Mouse (Mus musculus) stomach, postnatal 0 days (tissue): ENCODE data around the gene Acot7. TPM values are rescaled to one million over a fixed set of nuclear protein-coding genes. Genes with fewer than 3 reads are reported as not detected.
A peak's percentile ranks its signal among the peaks of the same experiment; 100 is the strongest.

Source experiments
- ATAC-seq: fragments of 200-750 bp; cut with Nextera tagmentation; 2 replicates; pipeline ENCODE4 v1.8.0; 2017; ENCODE audit not compliant: low FRiP score, low TSS enrichment
- DNase-seq: peaks from one replicate; pipeline ENCODE4 v3.0.0-alpha.2; 2016; ENCODE audit warnings: low spot score
- H3K27ac ChIP-seq: fragments of 300-500 bp; sonication (generic); replicated peaks from 2 replicates; pipeline ENCODE4 v1.5.1; 2014; ENCODE audit warnings: mild to moderate bottlenecking, control low read depth
- H3K27me3 ChIP-seq: fragments of 300-500 bp; sonication (generic); 2 replicates; pipeline ENCODE4 v1.6.1; 2014; ENCODE audit warnings: low read length; ENCODE audit not compliant: control insufficient read depth, insufficient read depth
- H3K36me3 ChIP-seq: fragments of 300-500 bp; sonication (generic); 2 replicates; pipeline ENCODE4 v1.6.1; 2014; ENCODE audit warnings: low read length, mixed read lengths; ENCODE audit not compliant: control insufficient read depth, insufficient read depth
- H3K4me1 ChIP-seq: fragments of 300-500 bp; sonication (generic); replicated peaks from 2 replicates; pipeline ENCODE4 v1.6.1; 2014; ENCODE audit warnings: antibody characterized with exemption; ENCODE audit not compliant: control insufficient read depth, insufficient read depth
- H3K4me2 ChIP-seq: fragments of 300-500 bp; sonication (generic); replicated peaks from 2 replicates; pipeline ENCODE4 v1.6.1; 2014; ENCODE audit warnings: low read depth, mild to moderate bottlenecking, control low read depth, moderate library complexity
- H3K4me3 ChIP-seq: fragments of 300-500 bp; sonication (generic); 2 replicates; pipeline ENCODE4 v1.5.1; 2014; ENCODE audit warnings: low read depth, low read length, control low read depth
- H3K9ac ChIP-seq: fragments of 300-500 bp; sonication (generic); 2 replicates; pipeline ENCODE4 v1.6.1; 2014; ENCODE audit warnings: mild to moderate bottlenecking, low read length, control low read depth, mixed read lengths
- H3K9me3 ChIP-seq: fragments of 300-500 bp; sonication (generic); 2 replicates; pipeline ENCODE4 v1.6.1; 2016; ENCODE audit warnings: low read length; ENCODE audit not compliant: control insufficient read depth
- CTCF ChIP-seq: IDR thresholded peaks from 2 replicates; pipeline ENCODE4 v1.5.1; 2016; ENCODE audit warnings: antibody characterized with exemption, low read depth, mild to moderate bottlenecking, moderate library complexity
- EP300 ChIP-seq: optimal IDR thresholded peaks from 2 replicates; pipeline ENCODE3; 2016; ENCODE audit warnings: antibody characterized with exemption
- WGBS: fragments of 180-500 bp; shearing (Covaris S2); extraction: QIAGEN DNeasy Blood & Tissue Kit; methylation state at CpG from one replicate; pipeline ENCODE4 v1.1.7; 2014; 5-methylcytosine and 5-hydroxymethylcytosine counted together
- polyA plus RNA-seq: library from polyadenylated mRNA; unstranded; fragments of >200 nt; fragmentation: Nextera tagmentation; extraction: Ambion mirVana; gene quantifications from 2 replicates; pipeline ENCODE4 v1.2.1, GENCODE M21; 2015

Acot7 gene
- polyA plus RNA-seq, 1 experiment from 2014 or later: 55.0 TPM

DNA sequence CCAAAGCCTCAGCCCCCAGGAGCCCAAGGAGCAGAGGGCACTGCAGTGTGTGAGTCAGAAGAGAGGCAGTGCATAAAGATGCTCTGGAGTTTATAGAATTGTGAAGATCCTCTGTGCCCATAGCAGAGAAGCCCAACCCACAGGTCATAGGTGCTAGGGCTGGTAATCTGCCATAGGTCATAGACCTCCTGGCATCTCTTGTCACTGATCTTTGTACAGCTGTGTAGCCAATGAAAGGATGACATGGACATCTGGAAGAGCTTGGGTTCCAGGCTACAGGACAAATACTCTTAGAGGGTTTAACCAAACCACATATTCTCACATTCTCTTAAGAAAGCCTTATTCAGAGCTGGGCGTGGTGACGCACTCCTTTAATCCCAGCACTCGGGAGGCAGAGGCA, 41.7 kb downstream of the Acot7 start:
- H3K36me3 ChIP-seq: no peaks in the 10 kb centered on the region; the same call in 1 of the 2 replicates
- H3K27me3 ChIP-seq: no peaks in the 10 kb centered on the region
- no peak overlapping the region for H3K4me3 ChIP-seq
- TF ChIP-seq EP300 (no peak), CTCF (no peak)
- DNase-seq: no peak
- no peak for ATAC-seq
- H3K4me2 ChIP-seq: no peak overlapping the region
- WGBS: 95% methylated on average over 3 of the region's 3 CpGs
- H3K4me1 ChIP-seq: no peaks in the 10 kb centered on the region
- no peak overlapping the region for H3K27ac ChIP-seq
- no peaks in the 10 kb centered on the region for H3K9me3 ChIP-seq
- no peak overlapping the region for H3K9ac ChIP-seq

DNA sequence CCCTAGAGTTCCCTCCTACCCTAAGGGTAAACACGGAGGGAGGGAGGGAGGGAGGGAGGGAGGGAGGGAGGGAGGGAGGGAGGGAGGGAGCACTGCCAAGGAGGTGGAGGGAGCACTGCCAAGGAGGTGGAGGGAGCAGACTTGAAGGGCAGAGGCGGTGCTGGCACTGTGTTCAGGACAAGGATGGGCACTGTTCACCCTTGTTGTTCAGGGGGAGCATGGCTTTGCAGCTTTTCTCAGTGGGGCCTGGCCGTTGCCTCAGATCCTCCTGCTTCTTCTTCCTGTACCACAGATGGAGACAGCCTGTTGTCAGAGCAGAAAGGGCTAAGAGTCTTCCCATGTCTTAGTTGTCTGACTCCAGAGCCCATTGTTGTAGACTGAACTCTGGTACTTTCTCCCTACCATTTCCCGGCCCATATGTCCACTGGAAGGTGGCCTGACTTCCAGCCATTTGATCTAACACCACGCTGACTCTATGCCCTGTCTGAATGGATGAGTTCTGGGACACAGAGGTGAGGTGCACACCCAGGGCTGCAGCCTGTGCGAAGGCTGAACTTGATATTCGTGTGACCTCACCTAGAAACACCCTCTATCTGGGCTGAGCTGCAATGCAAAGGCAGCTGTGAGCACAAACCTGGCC, 43.0 kb downstream of the Acot7 start:
- WGBS: 72% methylated on average over 6 of the region's 7 CpGs
- no peaks in the 10 kb centered on the region for H3K4me1 ChIP-seq
- H3K9ac ChIP-seq: no peak overlapping the region
- H3K36me3 ChIP-seq: no peaks in the 10 kb centered on the region; the same call in 1 of the 2 replicates
- no peak for DNase-seq
- TF ChIP-seq CTCF (no peak), EP300 (no peak)
- H3K4me2 ChIP-seq: no peak overlapping the region
- no peak overlapping the region for H3K4me3 ChIP-seq
- H3K27ac ChIP-seq: no peak overlapping the region
- ATAC-seq: no peak
- no peaks in the 10 kb centered on the region for H3K27me3 ChIP-seq
- H3K9me3 ChIP-seq: no peaks in the 10 kb centered on the region

DNA sequence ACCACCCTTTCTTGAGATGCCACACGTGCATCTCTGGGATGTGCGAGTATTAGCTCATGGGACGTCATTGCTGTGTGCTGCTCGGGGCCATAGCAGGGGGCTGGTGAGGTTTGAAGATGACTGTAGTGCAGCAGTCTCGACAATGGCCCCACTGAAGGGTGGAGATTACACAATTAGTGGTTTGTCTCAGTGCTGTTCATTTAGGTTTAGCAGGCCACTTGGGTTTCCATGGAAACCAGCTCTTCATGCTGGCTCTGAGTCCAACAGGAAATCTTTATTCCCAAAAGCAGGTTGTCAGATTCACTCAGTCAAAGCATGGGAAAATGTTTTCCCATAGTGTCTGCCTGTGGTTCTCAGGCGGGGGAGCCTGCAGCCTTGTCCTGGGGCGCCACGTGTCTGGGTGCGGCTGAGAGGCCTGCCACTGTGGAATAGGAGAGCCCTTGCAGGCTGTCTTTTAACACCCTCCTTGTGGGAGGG, 43.5 kb downstream of the Acot7 start:
- Histone ChIP-seq H3K27me3 (no peaks in the 10 kb centered on the region), H3K36me3 (no peaks in the 10 kb centered on the region; the same call in 1 of the 2 replicates), H3K4me2 (no peak overlapping the region), H3K9ac (no peak overlapping the region), H3K9me3 (no peaks in the 10 kb centered on the region), H3K27ac (no peak overlapping the region), H3K4me3 (no peak overlapping the region), H3K4me1 (no peaks in the 10 kb centered on the region)
- 0 out of 2 replicates have a peak, but pooled peaks have one; percentile 16 for ATAC-seq
- 43% methylated on average over 9 of the region's 9 CpGs for WGBS
- TF ChIP-seq EP300 (no peak), CTCF (no peak)
- DNase-seq: no peak

DNA sequence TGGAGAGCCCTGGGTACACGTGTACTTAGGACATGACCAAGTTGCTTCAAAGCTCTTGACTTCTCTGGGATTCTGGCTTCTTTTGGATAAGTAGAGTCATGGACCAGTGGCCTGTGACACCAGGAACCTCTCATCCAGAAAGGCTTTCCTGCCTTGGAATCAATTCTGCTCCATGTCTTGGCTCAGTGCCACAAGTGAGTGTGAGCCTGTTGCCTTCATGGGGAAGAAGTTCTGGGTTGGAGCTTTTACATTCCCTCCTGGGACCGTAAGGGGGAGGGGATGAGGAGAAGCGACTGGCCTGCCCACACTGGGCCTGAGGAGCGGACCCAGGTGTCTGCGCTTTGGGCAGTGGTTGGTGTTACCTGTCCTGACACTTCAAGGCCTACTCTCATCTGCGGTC, 44.2 kb downstream of the Acot7 start:
- H3K27me3 ChIP-seq: no peaks in the 10 kb centered on the region
- no peak for TF ChIP-seq EP300
- H3K36me3 ChIP-seq: no peaks in the 10 kb centered on the region; the same call in 1 of the 2 replicates
- no peaks in the 10 kb centered on the region for H3K9me3 ChIP-seq
- WGBS: 84% methylated on average over 6 of the region's 6 CpGs
- no peak overlapping the region for H3K4me3 ChIP-seq
- no peaks in the 10 kb centered on the region for H3K4me1 ChIP-seq
- no peak for DNase-seq
- H3K9ac ChIP-seq: no peak overlapping the region
- ATAC-seq: no peak
- no peak overlapping the region for H3K4me2 ChIP-seq
- no peak overlapping the region for H3K27ac ChIP-seq

DNA sequence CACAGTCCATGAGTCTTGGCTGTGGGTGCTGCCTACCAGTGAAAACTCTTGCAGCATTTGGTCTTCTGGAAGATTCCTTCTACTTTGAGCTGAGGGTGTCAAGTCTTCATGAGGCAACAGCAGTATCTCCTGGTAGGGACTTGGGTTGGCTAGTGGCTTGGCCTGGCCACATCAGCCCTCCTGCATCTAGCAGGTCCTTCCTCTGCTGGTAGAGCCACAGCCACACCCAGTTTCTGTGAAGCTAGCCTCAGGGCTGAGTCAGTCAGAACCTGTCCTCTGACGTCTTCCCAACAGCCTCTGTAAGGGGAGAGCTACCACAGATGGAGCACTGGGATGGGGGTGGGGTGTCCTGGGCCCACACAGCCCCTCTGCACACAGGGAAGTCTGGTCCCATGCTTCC, 44.6 kb downstream of the Acot7 start:
- no peak overlapping the region for H3K4me3 ChIP-seq
- no peaks in the 10 kb centered on the region for H3K4me1 ChIP-seq
- ATAC-seq (no peak), DNase-seq (no peak)
- H3K36me3 ChIP-seq: no peaks in the 10 kb centered on the region; the same call in 1 of the 2 replicates
- H3K9ac ChIP-seq: no peak overlapping the region
- no peak overlapping the region for H3K27ac ChIP-seq
- no peak for TF ChIP-seq CTCF
- TF ChIP-seq EP300: no peak
- H3K4me2 ChIP-seq: no peak overlapping the region
- no peaks in the 10 kb centered on the region for H3K9me3 ChIP-seq
- WGBS: 48% methylated on average over 1 of the region's 1 CpGs
- no peaks in the 10 kb centered on the region for H3K27me3 ChIP-seq

DNA sequence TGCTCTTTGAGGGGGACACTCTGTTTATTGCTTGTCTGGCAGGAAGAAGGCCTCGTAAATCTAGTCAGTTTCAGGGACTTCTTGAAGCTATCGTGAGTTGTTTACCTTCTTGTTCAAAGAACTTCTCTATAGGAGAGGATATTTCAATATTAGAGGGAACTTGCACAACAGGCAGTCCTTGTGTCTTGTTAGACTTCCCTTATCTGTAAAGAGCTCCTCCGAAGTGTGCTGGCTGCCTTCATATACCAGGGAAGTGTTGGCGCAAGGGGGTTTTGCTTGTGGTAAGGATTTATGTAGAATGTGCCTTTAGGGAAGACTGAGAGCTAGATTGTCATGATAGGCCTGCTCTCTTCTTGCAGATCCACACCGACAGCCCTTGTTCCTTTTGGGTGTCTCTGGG, 46.2 kb downstream of the Acot7 start:
- WGBS: 62% methylated on average over 5 of the region's 5 CpGs
- Histone ChIP-seq H3K27ac (no peak overlapping the region), H3K4me1 (no peaks in the 10 kb centered on the region), H3K4me3 (no peak overlapping the region), H3K9me3 (no peaks in the 10 kb centered on the region), H3K36me3 (no peaks in the 10 kb centered on the region), H3K27me3 (no peaks in the 10 kb centered on the region), H3K4me2 (no peak overlapping the region), H3K9ac (no peak overlapping the region)
- DNase-seq: no peak
- ATAC-seq: no peak
- TF ChIP-seq EP300 (no peak), CTCF (no peak)
